Mouse (Mus musculus): Measurements from ENCODE around the gene 2300009A05Rik.

- TF ChIP-seq POLR2A (IDR thresholded peaks at IDR 0.05; ENCODE audit: borderline replicate concordance, extremely low read depth, low read depth, low read length), result no peak
- TF ChIP-seq CTCF (IDR thresholded peaks at IDR 0.05; ENCODE audit: insufficient read depth, low read length), result no peak
These were observed 49.0 kb downstream of the 2300009A05Rik start for GRCm38 (mm10) chr9:63350030-63350429.
